In the genomic region with DNA sequence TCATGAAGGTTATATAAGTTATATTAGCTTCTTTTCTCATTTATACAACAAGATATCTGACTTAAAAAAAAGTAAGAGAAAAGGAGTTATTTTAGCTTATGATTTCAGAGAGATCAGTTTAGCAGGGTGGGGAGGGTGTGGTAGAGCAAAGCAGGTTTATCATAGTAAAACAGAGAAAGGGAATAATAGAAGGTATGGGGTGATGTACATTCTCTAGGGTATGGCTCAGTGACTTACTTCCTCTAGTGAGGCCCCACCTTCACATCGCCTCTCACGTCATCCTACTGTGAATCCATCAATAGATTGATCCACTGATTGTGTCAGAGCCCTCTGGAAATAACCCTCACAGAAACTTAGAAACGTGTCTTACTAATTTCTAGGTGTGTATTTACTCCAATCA, we compare ENCODE assay signal across 21 mouse cellular contexts.
"Had no signal": no experiment of that assay in that cellular context is flagged by ENCODE, and none has a peak within 500 bp of the region (broad histone marks: within the 10 kb centered on the region; RNA-seq: fewer than 3 reads in every experiment).

No protein-coding gene starts in this region.

- H3K27me3 ChIP-seq: limb, embryonic 13.5 days; midbrain, embryonic 12.5 days; midbrain, embryonic 15.5 days; neural tube, embryonic 12.5 days; neural tube, embryonic 15.5 days had no signal

- H3K4me3 ChIP-seq: layer of hippocampus, adult 2 months; limb, embryonic 10.5 days; limb, embryonic 13.5 days; megakaryocyte, embryonic 14.5 days; midbrain, embryonic 12.5 days; midbrain, embryonic 15.5 days; neural tube, embryonic 12.5 days; neural tube, embryonic 15.5 days had no signal

- H3K9ac ChIP-seq: limb, embryonic 13.5 days; lung, embryonic 14.5 days; midbrain, embryonic 12.5 days; midbrain, embryonic 15.5 days; neural tube, embryonic 12.5 days; neural tube, embryonic 15.5 days had no signal

- H3K4me2 ChIP-seq: limb, embryonic 13.5 days; lung, embryonic 14.5 days; midbrain, embryonic 12.5 days; midbrain, embryonic 15.5 days; neural tube, embryonic 12.5 days; neural tube, embryonic 15.5 days had no signal

- ATAC-seq: intestine, postnatal 0 days; lung, postnatal 0 days; midbrain, embryonic 15.5 days had no signal

- H3K4me1 ChIP-seq: limb, embryonic 10.5 days; limb, embryonic 13.5 days; megakaryocyte, embryonic 14.5 days; midbrain, embryonic 12.5 days; midbrain, embryonic 15.5 days; neural tube, embryonic 12.5 days; neural tube, embryonic 15.5 days had no signal

- DNase-seq: kidney, adult 2 months; kidney, postnatal 25 days; layer of hippocampus, adult 9-11 months; lung, embryonic 14.5 days; right cerebral cortex, adult 18-20 months; right cerebral cortex, postnatal 14 days; right cerebral cortex, postnatal 4 days; thymus, postnatal 25 days had no signal

- H3K27ac ChIP-seq: kidney, postnatal 0 days; layer of hippocampus, adult 2 months; limb, embryonic 10.5 days; limb, embryonic 13.5 days; macrophage; midbrain, embryonic 12.5 days; midbrain, embryonic 15.5 days; neural tube, embryonic 12.5 days; neural tube, embryonic 15.5 days; stomach, postnatal 0 days had no signal

- H3K36me3 ChIP-seq: limb, embryonic 10.5 days; limb, embryonic 13.5 days; midbrain, embryonic 12.5 days; midbrain, embryonic 15.5 days; neural tube, embryonic 12.5 days; neural tube, embryonic 15.5 days had no signal
